Mouse (Mus musculus): ENCODE measurements around the gene Sstr3. TPM values are rescaled to one million over a fixed set of nuclear protein-coding genes. Genes with fewer than 3 reads are reported as not detected.

Sstr3 gene
- total RNA-seq, 4 experiments from 2014 or later: 16.2 to 23.4 (median 18.3) TPM

DNA sequence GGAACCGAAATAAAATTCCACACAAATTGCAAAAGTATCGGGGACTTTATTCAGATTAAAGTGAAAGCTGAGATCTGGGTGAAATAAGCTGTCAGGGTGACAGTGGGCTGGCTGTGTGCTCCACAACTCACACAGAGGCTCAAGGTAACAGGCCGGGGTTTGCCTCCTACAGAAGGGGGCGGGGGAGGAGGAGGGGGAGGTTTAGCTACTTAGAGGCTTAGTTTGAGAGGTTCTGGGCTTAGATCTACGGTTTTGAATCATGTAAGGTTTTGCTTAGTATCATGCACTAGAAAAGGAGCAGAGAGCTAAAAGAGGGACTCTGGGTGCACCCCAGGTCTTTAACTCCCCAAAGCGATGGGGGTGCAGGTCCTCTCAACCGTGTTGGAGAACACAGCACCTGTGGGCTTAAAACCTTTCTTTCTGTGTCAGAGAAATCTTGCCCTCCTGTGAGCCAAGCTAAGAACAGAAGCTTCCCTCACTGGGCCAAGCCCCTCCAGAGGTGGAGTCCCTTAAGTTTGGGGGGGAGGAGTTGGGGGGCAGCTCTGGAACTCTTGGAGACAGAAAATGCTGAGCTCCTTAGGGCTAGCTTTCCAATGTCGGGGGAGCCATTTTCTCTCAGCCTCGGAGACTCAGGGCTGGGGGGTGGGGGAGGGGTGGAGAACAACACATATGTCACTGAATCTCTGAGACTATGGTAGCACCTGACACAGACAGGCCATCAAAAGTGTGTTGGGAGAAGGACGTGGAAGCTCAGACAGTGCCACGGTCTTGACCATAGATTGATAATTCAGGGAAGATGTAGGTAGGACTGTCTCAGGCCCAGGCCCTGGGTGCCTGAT lies 14.9 kb upstream of the Sstr3 start:
- no peak for DNase-seq (ENCODE audit: low spot score in 2 of 2)

DNA sequence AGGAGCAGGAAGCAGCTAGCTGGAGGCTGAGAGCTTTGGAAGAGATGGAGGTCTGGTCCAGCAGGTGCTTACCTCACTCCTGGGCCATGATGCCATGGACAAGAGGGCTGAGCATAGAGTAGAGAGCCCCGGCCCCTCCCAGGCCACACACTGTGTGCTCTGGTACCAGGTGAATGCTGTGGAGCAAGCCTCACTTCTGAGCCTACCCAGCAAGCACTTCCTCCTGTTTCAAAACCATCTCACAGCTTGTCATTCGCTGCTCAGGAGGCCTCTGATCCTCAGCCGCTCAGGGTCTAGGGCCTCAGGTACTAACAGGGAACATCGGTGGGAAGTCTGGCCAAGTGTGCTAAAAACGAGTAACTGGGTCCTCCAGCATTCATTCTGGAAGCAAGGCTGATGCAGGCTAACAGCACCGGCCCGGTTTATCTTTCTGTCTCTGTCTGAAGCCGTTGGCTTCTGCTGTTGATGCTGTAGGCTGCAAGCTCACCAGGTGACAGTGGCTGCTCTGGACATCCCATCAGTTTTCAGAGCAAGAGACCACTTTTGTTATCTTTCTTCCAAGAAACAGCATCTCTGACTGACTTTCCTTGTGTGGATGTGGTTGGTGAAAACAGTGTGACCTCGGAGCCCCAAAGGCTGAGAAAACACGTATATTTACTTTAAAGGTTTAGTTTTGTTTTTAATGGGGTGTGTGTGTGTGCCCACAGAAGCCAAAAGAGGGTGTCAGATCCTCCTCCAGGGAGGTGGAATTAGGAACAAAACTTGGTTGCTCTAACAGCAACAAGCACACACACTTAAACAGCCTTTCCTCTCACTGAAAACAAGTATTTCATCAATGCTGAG lies 13.4 kb upstream of the Sstr3 start:
- no peak for DNase-seq (ENCODE audit: low spot score in 2 of 2)

DNA sequence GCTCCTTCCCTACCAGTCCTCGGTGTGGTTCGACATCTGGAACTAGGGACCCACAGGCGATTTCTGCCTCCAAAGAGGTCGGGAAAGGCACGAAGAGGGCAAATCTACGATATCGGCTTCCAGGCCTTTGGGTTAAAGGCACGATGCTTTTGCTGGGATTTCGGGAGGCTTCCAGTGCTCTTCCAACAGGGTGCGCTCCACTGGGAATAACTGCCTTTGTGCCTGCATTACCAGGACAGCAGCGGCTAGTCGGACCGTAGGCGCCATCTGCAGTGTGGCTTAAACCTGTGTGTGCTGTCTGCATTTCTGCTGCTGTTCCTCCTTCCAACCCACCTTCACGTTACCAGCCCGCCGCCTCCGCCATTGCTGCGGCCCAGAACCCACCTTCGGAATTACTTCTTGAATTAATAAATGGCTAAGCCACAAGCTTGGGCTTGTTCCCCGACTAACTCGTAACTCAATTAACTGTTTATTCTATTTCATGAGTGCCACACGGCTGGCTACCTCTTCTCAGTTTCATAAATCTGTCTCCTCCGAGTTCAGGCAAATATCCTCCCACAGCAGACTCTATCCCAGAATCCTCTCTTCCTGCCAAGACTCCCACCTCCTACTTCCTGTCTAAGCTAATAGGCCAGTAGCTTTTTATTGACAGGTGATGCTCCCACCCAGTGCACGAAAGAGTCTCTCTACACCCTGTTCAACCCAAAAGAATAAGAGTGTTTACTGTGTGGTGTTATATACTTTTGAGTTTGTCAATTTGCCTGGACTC lies 10.2 kb upstream of the Sstr3 start:
- no peak for DNase-seq (ENCODE audit: low spot score in 2 of 2)

DNA sequence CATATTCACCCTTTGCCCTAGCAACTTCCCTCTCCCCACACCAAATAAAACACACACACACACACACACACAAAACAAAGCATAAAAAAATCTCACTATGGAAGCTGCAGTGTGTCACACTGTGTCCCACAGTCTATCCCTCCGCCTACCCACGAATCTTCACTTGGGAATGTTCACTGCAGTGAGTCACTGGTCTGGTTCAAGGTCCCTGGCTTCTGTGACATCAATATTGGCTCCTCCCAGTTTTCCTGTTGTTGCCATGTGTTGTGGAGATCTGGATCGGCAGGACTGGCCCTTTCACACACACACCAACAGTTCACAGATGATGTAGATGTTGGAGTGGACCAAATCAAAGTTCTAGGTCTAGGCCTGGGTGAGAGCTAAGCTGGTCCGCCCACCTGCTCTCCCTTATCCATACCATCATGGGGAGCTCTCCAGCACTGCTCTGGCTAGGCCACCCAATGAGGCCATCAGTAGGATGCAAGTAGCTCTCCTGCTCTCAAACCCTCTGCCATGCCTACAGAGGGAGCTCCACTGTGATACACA lies 4.8 kb upstream of the Sstr3 start:
- DNase-seq (ENCODE audit: low spot score in 2 of 2): no peak

DNA sequence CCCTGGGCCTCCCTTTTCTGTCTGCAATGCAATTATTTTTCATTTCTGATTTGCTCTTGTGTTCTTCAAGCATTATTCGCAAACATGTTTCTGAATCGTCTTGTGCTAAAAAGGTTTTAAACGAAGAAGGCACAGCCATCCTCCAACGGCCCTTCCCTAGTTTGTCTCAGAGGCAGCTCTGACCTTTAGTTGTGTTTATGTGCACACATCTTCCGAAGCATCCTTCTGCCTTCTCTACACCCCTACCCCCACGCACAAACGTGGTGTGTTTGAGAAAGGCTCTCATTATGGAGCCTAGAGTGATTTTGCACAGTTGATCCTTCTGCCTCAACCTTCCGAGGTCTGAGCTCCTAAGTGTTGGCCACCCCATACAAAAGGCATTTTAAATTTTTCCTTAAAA lies 4.2 kb upstream of the Sstr3 start:
- DNase-seq (ENCODE audit: low spot score in 2 of 2): no peak

DNA sequence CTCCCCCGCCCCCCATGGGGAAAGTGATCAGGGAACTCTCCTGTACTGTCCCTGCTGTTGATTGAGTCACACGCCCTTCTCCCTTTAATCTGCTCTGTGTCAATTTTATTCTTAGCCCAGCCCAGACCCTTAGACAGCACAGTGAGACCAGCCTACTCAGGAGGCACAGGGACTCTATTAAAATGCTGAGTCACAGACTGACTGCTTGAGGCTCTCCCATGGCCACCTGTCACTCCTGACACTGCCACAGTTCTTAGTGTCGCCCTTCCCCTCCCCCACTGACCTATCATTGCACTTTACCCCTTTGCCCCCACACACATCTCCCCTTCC lies 3.8 kb upstream of the Sstr3 start:
- no peak for DNase-seq (ENCODE audit: low spot score in 2 of 2)

DNA sequence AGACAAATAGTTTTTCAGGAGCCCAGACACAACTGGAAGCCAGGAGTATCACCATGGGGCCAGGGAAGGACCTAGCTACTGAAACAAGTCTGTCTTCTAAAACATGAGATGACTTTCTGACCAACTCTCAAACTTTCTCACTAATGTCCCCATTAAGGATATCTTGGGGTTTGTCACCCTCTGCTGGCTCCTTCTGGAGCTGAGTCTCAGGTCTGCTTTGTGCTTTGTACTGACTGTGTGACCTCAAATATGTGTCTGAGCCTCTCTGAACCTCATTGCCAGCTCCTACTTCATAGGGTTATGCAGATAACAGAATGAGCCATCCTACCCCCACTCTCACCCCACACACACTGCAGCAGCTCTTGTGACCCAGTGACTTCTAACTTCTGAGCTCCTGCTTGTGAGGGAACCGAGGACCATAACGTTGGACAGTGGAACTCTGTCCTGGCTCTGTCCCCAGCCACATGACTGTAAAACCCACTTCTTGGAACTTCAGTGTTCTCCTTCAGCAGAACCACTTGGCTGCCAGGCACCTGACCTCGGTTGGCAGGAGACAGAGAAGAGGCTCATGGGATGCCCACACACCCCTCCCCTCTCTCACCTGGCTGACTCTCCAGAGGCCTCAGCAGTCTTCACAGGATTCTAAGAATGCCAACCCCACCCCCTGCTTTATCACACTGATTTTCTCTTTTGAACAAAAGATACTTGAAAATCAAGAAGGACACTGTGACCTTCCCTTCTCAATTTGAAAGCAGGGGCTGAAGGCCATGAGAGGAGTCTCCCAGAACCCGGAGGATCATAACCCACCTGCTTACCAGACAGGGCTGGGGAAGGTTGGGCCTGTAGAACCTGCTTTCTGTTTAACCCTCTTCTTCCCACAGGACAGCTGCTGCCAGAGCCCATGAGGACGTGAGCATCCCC lies 3.2 kb upstream of the Sstr3 start:
- no peak for DNase-seq (ENCODE audit: low spot score in 2 of 2)

DNA sequence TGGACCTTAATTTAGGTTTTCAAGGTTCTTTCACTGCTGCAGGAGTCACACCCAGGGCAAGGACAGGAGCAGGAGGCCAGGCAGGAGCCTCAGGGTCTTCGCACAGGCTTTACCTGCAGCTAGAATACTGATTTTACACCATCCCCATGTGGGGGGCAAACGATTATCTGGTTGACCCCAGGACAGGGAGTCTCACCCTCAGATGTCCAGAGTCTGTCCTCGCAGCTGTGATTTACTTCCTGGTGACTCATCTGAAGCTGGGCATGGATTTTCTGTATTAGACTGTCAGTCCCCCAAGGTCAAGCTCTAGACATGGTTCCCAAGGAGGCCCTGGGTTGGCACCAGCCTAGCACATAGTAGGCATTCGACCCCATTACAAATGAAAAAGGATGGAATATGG lies 1.6 kb upstream of the Sstr3 start:
- no peak for DNase-seq (ENCODE audit: low spot score in 2 of 2)

DNA sequence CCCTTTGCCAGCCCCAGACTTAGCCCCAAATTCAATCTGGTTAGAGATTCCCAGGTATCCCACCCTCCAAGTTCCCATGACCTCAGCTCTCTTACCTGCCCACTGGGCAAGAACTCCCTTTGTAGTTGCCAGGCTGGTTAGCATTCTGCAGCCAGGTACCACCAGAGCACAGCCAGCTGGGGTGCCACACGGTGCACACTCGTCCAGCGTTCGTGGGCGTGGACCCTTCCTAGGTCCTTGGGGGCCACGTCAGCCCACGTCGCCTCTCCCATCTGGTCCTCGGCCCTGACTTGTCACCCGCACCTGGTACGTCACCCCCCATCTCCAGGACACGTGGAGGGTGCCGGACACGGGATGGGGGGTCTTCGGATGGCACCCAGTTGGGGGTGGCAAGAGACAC lies 444 bp downstream of the Sstr3 start:
- DNase-seq (ENCODE audit: low spot score in 2 of 2): no peak

DNA sequence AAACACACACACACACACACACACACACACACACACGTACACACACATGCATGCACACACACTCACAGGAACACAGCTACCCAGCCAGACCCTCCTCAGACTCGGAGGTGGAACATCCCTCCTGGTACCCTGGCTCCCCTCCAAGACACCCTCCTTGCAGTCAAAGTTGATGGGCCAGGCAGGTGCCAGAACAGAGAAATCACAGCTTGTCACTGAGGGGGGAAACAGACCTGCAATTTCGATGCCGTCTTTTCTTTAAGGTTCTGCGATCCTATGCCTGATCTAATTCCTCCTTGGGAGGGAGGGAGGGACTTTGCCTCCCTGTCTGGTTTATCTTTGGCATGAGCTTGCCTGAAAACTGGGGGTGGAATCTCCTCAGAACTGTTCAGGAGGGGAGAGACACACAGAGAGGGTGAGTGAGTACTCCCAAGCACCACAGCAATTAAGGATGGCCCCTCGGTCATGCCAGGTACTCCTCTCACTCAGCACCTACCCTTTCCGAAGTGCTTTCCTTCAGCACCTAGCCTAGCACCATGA lies 1.6 kb downstream of the Sstr3 start:
- DNase-seq (ENCODE audit: low spot score in 2 of 2): no peak

DNA sequence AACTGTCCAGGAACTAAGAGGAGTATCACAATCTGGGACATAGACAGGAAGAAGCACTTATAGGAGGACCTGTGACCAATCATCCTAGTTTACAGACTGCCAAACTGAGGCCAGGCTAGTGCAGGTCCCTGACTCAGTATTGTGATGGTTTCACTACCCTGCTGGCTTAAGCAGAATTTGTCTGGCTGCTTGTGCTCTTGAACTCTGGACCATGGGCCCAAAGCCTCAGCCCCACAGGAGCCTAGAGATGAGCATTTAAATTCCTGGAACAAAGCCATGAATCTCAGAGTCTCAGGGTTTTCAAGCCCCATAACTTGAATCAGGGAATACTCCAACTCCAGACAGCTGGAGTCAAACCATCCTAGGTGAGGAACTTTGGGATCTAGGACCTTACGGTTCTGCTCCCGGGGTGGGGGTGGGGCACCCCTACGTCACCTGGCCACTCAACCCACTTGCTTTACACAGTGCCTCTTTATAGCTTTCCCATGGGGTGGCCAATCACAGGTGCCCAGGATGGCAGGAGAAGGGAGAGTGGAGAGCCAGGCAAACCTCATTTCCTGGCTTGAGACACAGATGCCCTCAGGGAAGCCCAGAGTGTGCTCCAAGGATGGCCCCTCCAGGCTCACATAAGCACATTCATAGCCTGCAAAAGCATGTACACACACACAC lies 2.3 kb downstream of the Sstr3 start:
- DNase-seq (ENCODE audit: low spot score in 2 of 2): no peak

DNA sequence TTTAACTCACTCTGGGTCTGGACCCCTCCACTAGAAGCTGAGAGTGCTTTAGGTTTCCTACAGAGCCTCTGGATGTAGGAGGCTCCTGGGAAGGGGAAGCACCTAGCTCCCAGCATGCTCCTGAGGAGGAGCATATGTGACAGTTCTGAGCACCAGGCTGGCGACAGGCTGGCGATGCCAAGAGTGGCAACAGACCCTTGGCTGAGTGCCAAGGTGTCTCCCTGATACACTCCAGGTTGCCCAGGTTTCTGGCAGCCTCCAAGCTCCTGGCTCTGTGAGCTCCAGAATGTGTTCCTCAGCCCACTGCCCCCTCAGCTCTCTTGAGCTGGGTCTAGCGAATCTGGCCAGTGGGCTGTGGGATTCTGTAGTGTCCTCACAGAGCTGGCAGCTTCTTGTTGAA lies 2.9 kb downstream of the Sstr3 start:
- peak in 1 of 2 experiments; percentile 59 for DNase-seq (ENCODE audit: low spot score in 2 of 2)

DNA sequence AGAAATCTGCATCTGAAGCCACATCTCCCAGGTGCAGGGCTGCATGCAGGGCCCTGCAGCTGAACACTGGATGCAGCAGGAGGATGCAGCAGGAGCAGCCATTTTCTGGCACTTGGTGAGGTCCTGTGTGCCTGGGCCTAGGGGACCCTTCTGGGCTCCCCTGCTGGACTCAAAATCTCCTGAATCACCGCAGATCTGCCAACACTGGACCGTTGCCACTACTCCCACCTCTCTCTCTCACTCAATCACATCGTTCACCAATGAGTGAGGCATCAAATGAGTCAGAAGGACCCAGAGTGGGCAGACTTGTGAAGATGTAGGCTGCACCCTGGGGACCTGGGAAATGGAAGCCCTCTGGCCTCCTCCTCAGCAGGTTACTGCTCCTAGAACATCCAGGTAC lies 3.4 kb downstream of the Sstr3 start:
- DNase-seq (ENCODE audit: low spot score in 2 of 2): no peak

DNA sequence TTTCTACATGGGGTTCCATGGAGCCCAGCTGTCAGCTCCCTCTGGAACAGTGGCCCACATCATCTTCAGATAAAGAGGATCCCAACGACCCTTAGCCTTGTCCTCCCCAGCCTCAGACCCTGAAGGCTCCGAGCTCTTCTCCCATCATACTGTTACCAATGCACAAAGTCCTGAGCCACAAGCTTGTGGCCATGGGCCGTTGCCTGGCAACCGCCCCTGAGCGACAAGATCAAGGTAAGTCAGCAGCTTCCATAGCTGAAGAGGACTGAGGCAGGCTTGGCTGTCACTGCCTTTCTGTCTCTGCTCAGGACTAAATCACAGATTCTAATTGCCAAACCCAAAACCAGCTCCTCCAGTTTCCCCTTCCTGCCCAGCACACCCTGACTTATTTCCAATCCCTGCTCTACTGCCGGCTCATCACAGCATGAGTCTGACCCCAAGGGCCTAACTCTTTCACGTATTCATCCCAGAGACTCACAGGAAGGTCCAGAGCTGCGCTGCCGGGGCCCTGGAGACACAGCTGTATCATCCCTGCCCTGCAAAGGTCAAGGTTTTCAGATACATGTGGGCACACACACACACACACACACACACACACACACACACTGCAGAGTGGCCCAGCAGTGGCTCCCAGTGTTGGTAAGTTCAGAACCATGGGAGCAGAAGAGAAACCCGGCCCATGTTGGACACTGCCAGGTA lies 8.6 kb downstream of the Sstr3 start:
- no peak for DNase-seq (ENCODE audit: low spot score in 2 of 2)

DNA sequence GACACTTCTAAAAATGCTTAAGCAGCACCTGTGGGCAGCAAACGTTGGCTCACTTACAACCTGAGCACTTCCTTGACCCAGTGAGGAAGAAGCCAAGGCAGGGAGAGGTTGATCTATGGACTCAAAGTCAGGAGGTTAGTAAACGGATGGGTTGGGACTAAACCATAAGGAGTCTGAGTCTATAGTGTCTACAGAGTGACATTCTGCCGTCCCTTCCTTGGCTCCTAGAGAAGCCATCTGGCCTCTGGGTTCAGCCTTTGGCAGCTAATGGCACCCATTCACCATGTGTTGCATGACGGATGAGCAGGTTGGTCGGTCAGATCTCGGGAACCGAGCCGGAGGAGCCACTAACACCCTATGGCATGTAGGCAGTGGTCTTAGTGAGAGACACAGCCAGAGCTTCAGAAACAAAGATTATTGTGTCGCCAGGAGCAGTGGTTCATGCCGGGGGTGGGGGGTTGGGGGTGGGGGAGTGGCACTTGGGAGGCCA lies 11.1 kb downstream of the Sstr3 start:
- no peak for DNase-seq (ENCODE audit: low spot score in 2 of 2)

DNA sequence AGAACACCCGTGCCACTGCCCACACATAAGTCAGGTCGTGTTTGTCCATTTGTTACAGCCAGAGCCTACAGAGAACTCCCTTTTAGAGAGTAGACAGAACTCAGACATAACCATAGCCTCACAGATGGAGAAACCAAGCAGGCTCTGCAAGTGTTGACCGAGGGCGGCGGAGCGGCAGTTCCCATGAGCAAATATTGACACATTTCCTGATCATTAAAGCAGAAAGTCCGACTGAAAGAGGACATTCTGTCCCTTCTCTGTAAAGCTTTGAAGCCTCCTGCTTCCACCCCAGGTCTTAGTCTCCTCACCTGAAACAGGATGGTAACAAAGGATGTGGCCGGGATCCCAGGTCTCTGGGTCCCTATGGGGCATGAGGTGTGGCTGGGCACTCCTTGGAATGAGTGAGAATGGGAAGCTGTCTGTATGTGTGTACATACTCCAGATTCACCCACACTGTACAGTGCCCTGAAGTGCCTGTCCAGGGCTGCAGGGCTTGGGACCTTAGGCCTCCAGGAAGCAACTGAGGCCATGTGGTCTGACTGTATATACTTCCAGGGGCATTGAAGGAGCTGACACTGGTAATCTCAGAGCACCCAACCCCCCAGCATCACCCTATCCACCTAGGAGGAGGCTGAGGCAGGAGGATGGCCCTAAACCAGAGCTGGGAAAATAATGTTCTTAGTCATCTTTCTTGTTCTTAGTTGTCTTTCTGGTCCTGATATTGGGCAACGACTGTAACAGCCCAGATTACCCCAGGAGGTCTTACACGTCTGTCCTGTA lies 11.7 kb downstream of the Sstr3 start:
- no peak for DNase-seq (ENCODE audit: low spot score in 2 of 2)

DNA sequence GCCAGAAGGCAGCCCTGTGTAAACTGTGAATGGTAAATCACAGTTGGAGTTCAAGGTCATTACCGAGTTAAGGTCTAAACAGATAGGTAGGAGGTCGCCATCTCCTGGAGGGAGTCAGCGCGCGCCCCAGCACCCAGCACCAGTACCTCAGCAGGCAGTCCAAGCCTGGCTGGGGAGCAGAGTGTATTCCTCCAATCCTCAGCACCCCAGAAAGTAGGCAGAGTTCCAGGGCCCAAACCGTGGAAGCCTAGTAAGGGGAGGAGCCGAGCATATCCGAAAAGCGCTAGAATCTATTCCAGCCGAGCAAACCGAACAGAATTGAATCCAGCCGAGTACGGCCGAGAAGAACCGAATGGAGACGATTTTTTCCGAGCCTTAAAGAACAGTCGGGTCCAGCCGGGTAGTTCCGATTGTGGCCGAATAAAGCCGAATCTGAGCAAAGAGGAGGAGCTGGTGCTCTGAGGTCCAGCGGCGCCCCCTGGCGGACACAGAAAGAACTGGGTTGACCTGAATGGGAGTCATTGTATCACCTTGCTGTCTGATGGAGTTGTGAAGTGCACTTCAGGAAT lies 12.5 kb downstream of the Sstr3 start:
- peak; percentile 98 to 99 for DNase-seq (ENCODE audit: low spot score in 2 of 2)

DNA sequence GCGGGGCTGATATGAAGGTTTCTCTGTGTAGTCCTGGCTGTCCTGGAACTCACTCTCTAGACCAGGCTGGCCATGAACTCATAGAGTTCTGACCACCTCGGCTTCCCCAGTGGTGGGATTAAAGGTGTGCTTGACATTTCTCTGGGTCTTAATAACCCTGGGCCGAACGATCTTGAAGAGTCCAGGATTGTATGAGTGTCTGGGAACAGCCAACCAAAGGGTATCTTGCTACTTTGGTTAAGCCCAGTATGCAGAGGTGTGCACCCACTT lies 13.1 kb downstream of the Sstr3 start:
- DNase-seq (ENCODE audit: low spot score in 2 of 2): no peak

Data from left cerebral cortex, adult 8-10 months (tissue).